Mouse (Mus musculus) kidney, adult 8-10 months (tissue): ENCODE data around the gene Gpr26.

ENCODE experiments used
- DNase-seq, 2 experiments: peaks; one replicate each; pipeline ENCODE4 v3.0.0; 2022

Gpr26 gene

DNA sequence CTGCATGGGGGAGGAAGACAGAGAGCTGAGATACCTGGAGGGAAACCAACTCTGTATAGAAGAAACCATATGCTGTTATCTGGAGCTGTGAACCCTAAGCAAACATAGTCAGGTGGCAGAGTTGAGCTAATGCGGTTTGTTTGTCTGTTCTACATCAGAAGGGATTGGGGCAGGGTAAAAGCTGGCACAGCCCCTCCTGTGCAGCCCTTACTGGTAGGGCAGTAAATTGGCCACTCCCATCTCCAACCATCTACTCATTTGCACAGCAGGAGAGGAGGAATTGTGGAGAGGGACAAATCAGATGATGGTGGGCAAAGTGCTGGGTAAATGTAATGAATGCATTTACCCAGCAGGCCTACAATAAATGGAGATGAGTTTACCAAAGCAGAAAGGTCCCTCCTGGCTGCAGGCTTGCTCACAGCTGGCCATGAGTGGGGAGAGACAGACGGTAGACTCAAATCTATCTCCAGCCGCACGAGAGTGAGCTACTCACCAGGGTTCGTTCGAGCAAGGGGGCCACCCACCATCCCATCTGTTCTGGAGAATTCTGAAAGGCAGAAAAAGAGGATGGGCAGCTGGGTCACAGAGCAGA is 65.8 kb downstream of the Gpr26 start:
- no peak for DNase-seq
